Mouse (Mus musculus): Measurements from ENCODE around the gene Actg2.

- TF ChIP-seq CTCF (IDR thresholded peaks at IDR 0.05; ENCODE audit: low read depth) (peak; percentile 55), EP300 (IDR thresholded peaks at IDR 0.05; ENCODE audit: low read depth) (no peak)
Measured at GRCm38 (mm10) chr6:83568901-83569862, 33.1 kb upstream of the Actg2 start.
